Mouse (Mus musculus) heart, adult 2 months (tissue): ENCODE results near the gene Calr. TPM values are rescaled to one million over a fixed set of nuclear protein-coding genes. Genes with fewer than 3 reads are reported as not detected.
A peak's percentile ranks its signal among the peaks of the same experiment; 100 is the strongest.

Experiments used
- DNase-seq, 2 experiments: peaks; one replicate each; pipeline ENCODE4 v3.0.0; 2021
- H3K27ac ChIP-seq: fragments of 200-600 bp; 2 replicates; pipeline ENCODE4 v1.8.1; 2022
- H3K27me3 ChIP-seq: fragments of 200-500 bp; 2 replicates; pipeline ENCODE4 v1.6.1; 2012; ENCODE audit warnings: mild to moderate bottlenecking, low read length, inconsistent platforms, mixed read lengths; ENCODE audit not compliant: control insufficient read depth, insufficient read depth
- H3K36me3 ChIP-seq: fragments of 200-500 bp; 2 replicates; pipeline ENCODE4 v1.6.1; 2012; ENCODE audit warnings: low read length, inconsistent platforms; ENCODE audit not compliant: control insufficient read depth, insufficient read depth
- H3K4me1 ChIP-seq: fragments of 200-500 bp; 2 replicates; pipeline ENCODE4 v1.6.1; 2011; ENCODE audit warnings: low read length; ENCODE audit not compliant: control insufficient read depth, insufficient read depth
- H3K4me3 ChIP-seq: fragments of 200-600 bp; 2 replicates; pipeline ENCODE4 v1.8.1; 2022
- H3K79me2 ChIP-seq: fragments of 200-500 bp; replicated peaks from 2 replicates; pipeline ENCODE4 v1.6.1; 2012; ENCODE audit warnings: mild to moderate bottlenecking, inconsistent platforms, low read length, moderate library complexity, mixed read lengths; ENCODE audit not compliant: control insufficient read depth, insufficient read depth
- H3K9ac ChIP-seq: fragments of 200-500 bp; 2 replicates; pipeline ENCODE4 v1.6.1; 2012; ENCODE audit warnings: low read depth, mild to moderate bottlenecking, control low read depth, inconsistent platforms, low read length, mixed read lengths
- CTCF ChIP-seq: fragments of 200-600 bp; IDR thresholded peaks from 2 replicates; pipeline ENCODE4 v1.8.1; 2022; ENCODE audit warnings: antibody characterized with exemption, mild to moderate bottlenecking, moderate library complexity
- EP300 ChIP-seq: fragments of 200-500 bp; IDR thresholded peaks from 2 replicates; pipeline ENCODE4 v1.6.1; 2011; ENCODE audit warnings: low read depth, low read length, control low read depth; ENCODE audit not compliant: insufficient read depth
- POLR2A ChIP-seq: fragments of 200-500 bp; IDR thresholded peaks from 2 replicates; pipeline ENCODE4 v1.6.1; 2011; ENCODE audit warnings: mild to moderate bottlenecking, low read depth, low read length, control low read depth; ENCODE audit not compliant: insufficient read depth
- WGBS: fragments of 180-500 bp; shearing (Covaris S2); methylation state at CpG from one replicate; pipeline ENCODE4 v1.1.7; 2018; 5-methylcytosine and 5-hydroxymethylcytosine counted together
- intact Hi-C: fragments of 180-260 bp; cut with DNase I; formaldehyde crosslinking; loops from one replicate; pipeline ENCODE4 v1.15.1; 2025
- polyA plus RNA-seq: library from polyadenylated mRNA; depleted of rRNA; stranded (reverse); fragments of >200 nt; gene quantifications from 2 replicates; pipeline ENCODE4 v1.2.3, GENCODE M21; 2012
- total RNA-seq, 2 experiments: library from RNA; stranded (reverse); gene quantifications; 2 replicates each; pipeline ENCODE4 v1.2.3; 2021

Calr gene
- total and polyA plus RNA-seq, 3 experiments, result 154 to 416 (median 352) TPM

DNA sequence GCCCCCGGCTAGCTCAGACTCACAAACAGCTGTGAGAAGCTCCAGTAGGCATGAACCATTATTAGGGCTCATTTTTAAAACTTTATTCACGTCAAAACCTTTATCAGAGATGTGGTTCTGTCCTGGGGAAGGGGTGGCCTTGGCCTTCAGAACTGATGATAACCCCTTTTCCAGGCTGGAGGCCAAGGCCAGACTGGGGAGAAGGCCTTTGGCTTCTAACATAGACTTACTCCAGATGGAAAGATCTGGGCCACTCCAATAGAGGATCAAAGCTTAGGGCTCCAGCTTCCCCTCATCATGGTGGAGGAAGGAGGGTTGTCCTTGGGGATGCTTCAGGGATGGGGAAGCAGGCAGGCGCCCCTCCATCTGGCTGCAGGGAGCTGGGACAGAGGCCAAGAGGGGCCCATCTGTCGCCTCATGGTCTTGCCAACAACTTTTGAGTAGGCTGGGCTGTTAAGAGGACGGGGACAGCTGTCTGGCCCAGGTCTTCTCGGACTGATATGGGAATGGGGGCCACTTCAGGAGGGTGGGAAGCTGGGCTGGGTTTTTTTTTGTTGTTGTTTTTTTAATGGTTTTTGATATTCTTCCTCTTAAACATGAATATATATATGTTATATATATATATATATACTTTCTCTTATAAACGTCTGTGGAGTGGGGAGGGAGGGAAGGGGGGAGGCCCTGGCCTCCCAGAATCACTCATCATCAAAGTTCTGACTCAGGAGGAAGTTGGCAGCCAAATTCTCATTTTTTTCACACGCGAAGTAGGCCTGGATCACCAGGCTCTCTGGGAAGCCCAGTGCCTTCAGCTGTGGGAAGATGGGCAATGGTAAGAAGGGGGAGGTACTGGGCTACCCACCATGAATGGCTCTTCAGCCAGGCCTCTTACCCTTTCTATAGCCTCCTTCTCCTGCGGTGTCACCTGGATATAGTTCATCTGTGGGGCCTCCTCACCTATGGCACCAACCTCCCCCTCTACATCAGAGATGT is 11.6 kb downstream of the Calr start:
- H3K36me3 ChIP-seq, result peaks cover 5% of the 10 kb centered on the region; the same call in 1 of the 2 replicates
- DNase-seq, result peak in 1 of 2 experiments; percentile 29
- intact Hi-C loops, result no loop called here

DNA sequence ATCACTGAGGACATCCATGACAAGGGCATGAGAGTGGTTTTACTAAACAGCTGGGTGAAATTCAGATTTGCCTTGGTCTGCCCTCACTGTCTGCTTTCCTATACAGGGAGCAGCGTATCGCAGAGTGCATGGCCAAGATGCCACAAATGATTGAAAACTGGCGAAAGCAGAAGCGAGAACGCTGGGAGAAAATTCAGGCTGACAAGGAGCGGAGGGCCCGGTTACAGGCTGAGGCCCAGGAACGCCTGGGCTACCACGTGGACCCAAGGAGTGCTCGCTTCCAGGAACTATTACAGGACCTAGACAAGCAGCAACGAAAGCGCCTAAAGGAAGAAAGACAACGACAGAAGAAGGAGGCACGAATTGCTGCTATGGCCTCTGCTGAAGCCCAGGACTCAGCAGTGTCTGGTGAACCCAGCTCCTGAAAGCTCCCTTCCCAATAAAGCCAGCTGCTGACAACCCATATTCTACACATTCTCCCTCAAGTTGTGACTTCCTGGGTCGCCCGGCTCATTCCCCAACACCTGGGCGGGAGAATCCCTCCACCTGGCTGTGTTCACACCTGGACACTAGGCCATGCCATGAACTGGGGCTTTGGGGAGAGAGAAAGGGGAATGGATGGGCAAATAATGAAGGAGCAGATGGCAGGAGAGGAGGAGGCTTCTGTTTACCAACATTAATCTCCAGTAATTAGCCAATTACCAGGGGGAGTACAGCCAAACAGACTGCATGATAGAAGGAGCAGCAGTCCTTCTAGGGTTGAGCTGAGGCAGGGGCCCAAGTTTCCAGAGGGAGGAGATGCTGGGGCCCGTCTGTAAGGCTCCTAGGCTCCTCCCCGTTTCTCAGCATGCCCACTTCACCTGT is 12.5 kb downstream of the Calr start:
- intact Hi-C loops, result no loop called here
- Histone ChIP-seq H3K36me3 (peaks cover 2% of the 10 kb centered on the region; the same call in 1 of the 2 replicates), H3K27me3 (no peaks in the 10 kb centered on the region), H3K4me3 (no peak overlapping the region), H3K27ac (no peak overlapping the region), H3K4me1 (no peaks in the 10 kb centered on the region; the same call in 1 of the 2 replicates), H3K79me2 (no peaks in the 10 kb centered on the region), H3K9ac (no peak overlapping the region)
- TF ChIP-seq EP300 (no peak), CTCF (no peak), POLR2A (no peak)
- 81% methylated on average over 19 of the region's 19 CpGs for WGBS
- no peak for DNase-seq

More for the DNA sequence above, 11.6 kb downstream of the Calr start:
- no peak overlapping the region for H3K4me3 ChIP-seq
- H3K4me1 ChIP-seq, result no peaks in the 10 kb centered on the region; the same call in 1 of the 2 replicates
- WGBS, result 44% methylated on average over 10 of the region's 10 CpGs
- TF ChIP-seq CTCF (no peak), POLR2A (no peak)
- no peaks in the 10 kb centered on the region for H3K27me3 ChIP-seq
- H3K79me2 ChIP-seq, result no peaks in the 10 kb centered on the region
- H3K27ac ChIP-seq, result no peak overlapping the region
- H3K9ac ChIP-seq, result no peak overlapping the region

DNA sequence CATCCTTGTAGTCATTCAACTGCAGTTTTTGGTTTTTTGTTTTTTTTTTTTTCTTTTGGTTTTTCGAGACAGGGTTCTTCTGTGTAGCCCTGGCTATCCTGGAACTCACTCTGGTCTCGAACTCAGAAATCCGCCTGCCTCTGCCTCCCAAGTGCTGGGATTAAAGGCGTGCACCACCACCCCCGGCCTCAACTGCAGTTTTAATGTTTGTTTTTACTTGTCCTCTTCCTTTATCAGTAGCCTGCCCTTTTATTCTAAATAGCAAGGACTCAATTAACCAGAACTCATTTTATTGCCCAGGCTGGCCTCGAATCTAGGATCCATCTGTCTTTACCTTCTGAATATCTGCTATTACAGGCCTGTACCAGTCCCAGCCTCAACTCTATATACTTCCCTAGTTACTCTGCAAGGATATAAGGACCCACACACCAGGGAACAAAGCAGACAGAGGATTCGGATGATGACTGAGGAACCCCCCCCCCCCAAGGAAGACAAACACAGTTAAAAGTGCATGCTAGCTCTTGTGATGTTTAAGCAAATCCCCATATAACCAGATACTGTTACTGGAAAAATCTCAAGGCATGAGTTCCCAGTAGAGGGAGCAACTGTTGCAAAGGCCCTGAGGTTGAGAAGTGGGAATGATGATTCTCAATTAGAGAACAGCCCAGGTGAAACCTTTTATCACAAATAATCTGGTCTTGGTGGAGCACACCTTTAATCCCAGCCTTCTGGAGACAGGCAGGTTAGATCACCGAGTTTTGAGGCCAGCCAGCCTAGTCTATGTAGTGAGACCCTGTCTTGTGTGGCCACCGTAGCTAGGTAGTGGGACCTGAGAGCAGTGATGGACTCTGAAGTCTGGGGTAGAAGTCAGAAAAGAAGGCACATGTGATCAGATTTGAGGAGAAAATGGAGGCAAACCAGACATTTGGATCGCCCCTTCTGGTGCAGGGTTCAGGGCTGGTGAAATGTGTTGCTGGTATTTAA is 13.7 kb downstream of the Calr start:
- Histone ChIP-seq H3K27me3 (no peaks in the 10 kb centered on the region), H3K79me2 (no peaks in the 10 kb centered on the region), H3K27ac (peak overlapping the region; percentile 94), H3K4me1 (no peaks in the 10 kb centered on the region; the same call in 1 of the 2 replicates), H3K4me3 (peak overlapping the region; percentile 89), H3K36me3 (peaks cover 2% of the 10 kb centered on the region; the same call in 1 of the 2 replicates), H3K9ac (peak overlapping the region; percentile 98)
- intact Hi-C loops, result loop anchor here (2.0 kb wide), 1 partner anchor 24 kb away; the partner anchor contains the start of gene Farsa
- DNase-seq, result no peak
- no peak for TF ChIP-seq POLR2A
- TF ChIP-seq EP300, result no peak
- TF ChIP-seq CTCF, result 0 out of 2 replicates have a peak, but pooled peaks have one; percentile 17
- WGBS, result 46% methylated on average over 10 of the region's 10 CpGs

DNA sequence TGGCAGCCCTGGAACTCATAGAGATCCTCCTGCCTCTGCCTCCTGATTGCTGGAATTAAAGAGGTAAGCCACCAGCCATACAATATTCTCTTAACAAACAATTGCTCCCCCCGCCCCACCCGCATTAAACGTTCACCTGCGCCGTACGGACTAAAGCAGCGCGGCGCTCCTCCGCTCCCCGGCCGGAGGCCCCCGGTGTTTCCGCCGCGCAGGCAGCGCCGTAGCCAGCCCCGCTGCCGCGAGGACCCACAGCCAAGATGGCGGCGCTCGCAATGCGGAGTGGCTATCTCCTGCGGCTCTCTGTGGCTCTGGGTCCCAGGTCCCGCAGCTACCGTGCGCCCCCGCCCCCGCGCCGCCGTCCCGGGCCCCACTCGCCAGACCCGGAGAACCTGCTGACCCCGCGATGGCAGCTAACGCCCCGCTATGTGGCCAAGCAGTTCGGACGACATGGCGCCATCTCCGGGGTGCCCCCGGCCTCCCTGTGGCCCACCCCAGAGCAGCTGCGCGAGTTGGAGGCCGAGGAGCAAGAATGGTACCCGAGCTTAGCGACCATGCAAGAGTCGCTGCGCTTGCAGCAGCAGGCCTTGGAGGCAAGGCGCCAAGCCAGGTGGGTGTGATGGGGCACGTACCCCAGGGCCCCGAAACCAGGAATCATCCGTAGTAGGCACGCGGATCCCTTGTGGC is 14.6 kb downstream of the Calr start:
- Histone ChIP-seq H3K27ac (peak overlapping the region; percentile 94), H3K79me2 (no peaks in the 10 kb centered on the region), H3K36me3 (peaks cover 2% of the 10 kb centered on the region; the same call in 1 of the 2 replicates), H3K4me1 (no peaks in the 10 kb centered on the region; the same call in 1 of the 2 replicates), H3K9ac (peak overlapping the region; percentile 98), H3K4me3 (peak overlapping the region; percentile 89), H3K27me3 (no peaks in the 10 kb centered on the region)
- under 1% methylated on average over 59 of the region's 59 CpGs for WGBS
- peak; percentile 87 to 91 for DNase-seq
- peak; percentile 76 for TF ChIP-seq POLR2A
- TF ChIP-seq EP300, result no peak
- intact Hi-C loops, result loop anchor here (2.0 kb wide), 1 partner anchor 25 kb away; the partner anchor contains the start of gene Farsa
